Mouse (Mus musculus) erythroblast, embryonic 14.5 days (primary cell): ENCODE data around the gene Ccdc92b.

ENCODE experiments used
- GATA1 ChIP-seq: IDR thresholded peaks from 2 replicates; pipeline ENCODE4 v1.6.1; 2012; ENCODE audit warnings: low read length, inconsistent platforms, mixed read lengths
- TAL1 ChIP-seq: IDR thresholded peaks from 3 replicates; pipeline ENCODE4 v1.6.1; 2012; ENCODE audit warnings: low read length, inconsistent platforms, mixed read lengths

DNA sequence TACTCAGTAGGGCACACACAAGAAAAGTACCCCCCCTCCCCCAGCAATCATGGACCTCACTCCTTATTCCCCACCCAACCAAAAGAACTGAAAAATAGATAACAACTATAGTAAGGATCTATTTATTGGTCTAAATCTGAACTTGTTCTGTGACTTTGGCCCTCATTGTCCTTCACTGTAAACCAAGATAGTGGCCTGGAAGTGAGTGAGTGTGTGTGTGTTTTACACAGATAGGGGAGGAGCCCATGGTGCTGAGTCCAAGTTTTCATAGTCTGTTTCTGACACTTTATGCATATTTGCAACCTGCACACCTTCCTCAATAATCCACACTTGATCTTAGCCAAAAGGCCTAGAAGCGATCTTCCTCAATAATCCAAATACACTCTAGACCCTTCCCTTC lies 29.3 kb downstream of the Ccdc92b start:
- no peak; the same call in 2 of the 3 replicates for TF ChIP-seq TAL1
- no peak for TF ChIP-seq GATA1
